Mouse (Mus musculus): Measurements from ENCODE around the gene Safb.

Safb gene

GRCm38 (mm10) chr17:56552781-56553363, 31.8 kb upstream of the Safb start:
- in situ Hi-C loops (cut with MboI; ENCODE audit: low pct_unique_long_range_greater_than_20kb in 1 of 2, low sequenced_read_pairs in 2 of 2, unreplicated experiment in 1 of 2) = loop anchor here in 1 of 2 experiments (5.0 kb wide), 1 partner anchor 196 kb away; no protein-coding TSS in a partner anchor

GRCm38 (mm10) chr17:56554122-56554551, 30.5 kb upstream of the Safb start, which contains the start of gene Gm20219:
Gene Gm20219 (minus strand): TSS chr17:56554387.
- in situ Hi-C loops (cut with MboI; ENCODE audit: low pct_unique_long_range_greater_than_20kb in 1 of 2, low sequenced_read_pairs in 2 of 2, unreplicated experiment in 1 of 2) = loop anchor here in 1 of 2 experiments (5.0 kb wide), 1 partner anchor 197 kb away; no protein-coding TSS in a partner anchor

- in situ Hi-C loops (cut with MboI; ENCODE audit: low pct_unique_long_range_greater_than_20kb in 1 of 2, low sequenced_read_pairs in 2 of 2, unreplicated experiment in 1 of 2) = no loop called here
Observed at GRCm38 (mm10) chr17:56558448-56558847, 26.2 kb upstream of the Safb start.

- in situ Hi-C loops (cut with MboI; ENCODE audit: low pct_unique_long_range_greater_than_20kb in 1 of 2, low sequenced_read_pairs in 2 of 2, unreplicated experiment in 1 of 2) = no loop called here
Observed at GRCm38 (mm10) chr17:56559386-56559785, 25.2 kb upstream of the Safb start.

- in situ Hi-C loops (cut with MboI; ENCODE audit: low pct_unique_long_range_greater_than_20kb in 1 of 2, low sequenced_read_pairs in 2 of 2, unreplicated experiment in 1 of 2) = no loop called here
Observed at GRCm38 (mm10) chr17:56560131-56560530, 24.5 kb upstream of the Safb start.

GRCm38 (mm10) chr17:56561866-56562265, 22.8 kb upstream of the Safb start:
- in situ Hi-C loops (cut with MboI; ENCODE audit: low pct_unique_long_range_greater_than_20kb in 1 of 2, low sequenced_read_pairs in 2 of 2, unreplicated experiment in 1 of 2) = no loop called here

GRCm38 (mm10) chr17:56566293-56566692, 18.3 kb upstream of the Safb start:
- in situ Hi-C loops (cut with MboI; ENCODE audit: low pct_unique_long_range_greater_than_20kb in 1 of 2, low sequenced_read_pairs in 2 of 2, unreplicated experiment in 1 of 2) = no loop called here

- in situ Hi-C loops (cut with MboI; ENCODE audit: low pct_unique_long_range_greater_than_20kb in 1 of 2, low sequenced_read_pairs in 2 of 2, unreplicated experiment in 1 of 2) = no loop called here
Observed at GRCm38 (mm10) chr17:56566918-56567317, 17.7 kb upstream of the Safb start.

GRCm38 (mm10) chr17:56567370-56567769, 17.3 kb upstream of the Safb start:
- in situ Hi-C loops (cut with MboI; ENCODE audit: low pct_unique_long_range_greater_than_20kb in 1 of 2, low sequenced_read_pairs in 2 of 2, unreplicated experiment in 1 of 2) = no loop called here

- in situ Hi-C loops (cut with MboI; ENCODE audit: low pct_unique_long_range_greater_than_20kb in 1 of 2, low sequenced_read_pairs in 2 of 2, unreplicated experiment in 1 of 2) = no loop called here
Observed at GRCm38 (mm10) chr17:56570287-56570686, 14.3 kb upstream of the Safb start.

- in situ Hi-C loops (cut with MboI; ENCODE audit: low pct_unique_long_range_greater_than_20kb in 1 of 2, low sequenced_read_pairs in 2 of 2, unreplicated experiment in 1 of 2) = no loop called here
Observed at GRCm38 (mm10) chr17:56572154-56572553, 12.5 kb upstream of the Safb start.

GRCm38 (mm10) chr17:56572939-56573338, 11.7 kb upstream of the Safb start:
- in situ Hi-C loops (cut with MboI; ENCODE audit: low pct_unique_long_range_greater_than_20kb in 1 of 2, low sequenced_read_pairs in 2 of 2, unreplicated experiment in 1 of 2) = no loop called here

GRCm38 (mm10) chr17:56583071-56583470, 1.6 kb upstream of the Safb start:
- in situ Hi-C loops (cut with MboI; ENCODE audit: low pct_unique_long_range_greater_than_20kb in 1 of 2, low sequenced_read_pairs in 2 of 2, unreplicated experiment in 1 of 2) = no loop called here

GRCm38 (mm10) chr17:56583611-56584256, 891 bp upstream of the Safb start:
- in situ Hi-C loops (cut with MboI; ENCODE audit: low pct_unique_long_range_greater_than_20kb in 1 of 2, low sequenced_read_pairs in 2 of 2, unreplicated experiment in 1 of 2) = no loop called here

- in situ Hi-C loops (cut with MboI; ENCODE audit: low pct_unique_long_range_greater_than_20kb in 1 of 2, low sequenced_read_pairs in 2 of 2, unreplicated experiment in 1 of 2) = no loop called here
Observed at GRCm38 (mm10) chr17:56585171-56585821, 671 bp downstream of the Safb start.

GRCm38 (mm10) chr17:56587773-56588172, 3.1 kb downstream of the Safb start:
- in situ Hi-C loops (cut with MboI; ENCODE audit: low pct_unique_long_range_greater_than_20kb in 1 of 2, low sequenced_read_pairs in 2 of 2, unreplicated experiment in 1 of 2) = no loop called here

GRCm38 (mm10) chr17:56588921-56589320, 4.3 kb downstream of the Safb start:
- in situ Hi-C loops (cut with MboI; ENCODE audit: low pct_unique_long_range_greater_than_20kb in 1 of 2, low sequenced_read_pairs in 2 of 2, unreplicated experiment in 1 of 2) = no loop called here

GRCm38 (mm10) chr17:56592553-56592952, 7.9 kb downstream of the Safb start:
- in situ Hi-C loops (cut with MboI; ENCODE audit: low pct_unique_long_range_greater_than_20kb in 1 of 2, low sequenced_read_pairs in 2 of 2, unreplicated experiment in 1 of 2) = no loop called here

GRCm38 (mm10) chr17:56593527-56594271, 9.1 kb downstream of the Safb start:
- in situ Hi-C loops (cut with MboI; ENCODE audit: low pct_unique_long_range_greater_than_20kb in 1 of 2, low sequenced_read_pairs in 2 of 2, unreplicated experiment in 1 of 2) = no loop called here
